Mouse (Mus musculus) WW6 (cell line): Measurements from ENCODE around the gene Amdhd2.
A peak's percentile ranks its signal among the peaks of the same experiment; 100 is the strongest.

ENCODE experiments used
- DNase-seq: peaks from one replicate; pipeline ENCODE4 v3.0.0-alpha.2; 2013; ENCODE audit warnings: low read depth, low spot score

Amdhd2 gene

GRCm38 (mm10) chr17:24163176-24163962 lies at the start of gene Amdhd2:
Gene Amdhd2, minus strand, starts transcription at chr17:24163766.
- peak; percentile 97 for DNase-seq

GRCm38 (mm10) chr17:24213186-24213585 lies 49.6 kb upstream of the Amdhd2 start:
- no peak for DNase-seq

GRCm38 (mm10) chr17:24212441-24213018 lies 49.0 kb upstream of the Amdhd2 start:
- DNase-seq = no peak

- DNase-seq = no peak
These were observed 48.3 kb upstream of the Amdhd2 start for GRCm38 (mm10) chr17:24211631-24212440.

- no peak for DNase-seq
These were observed 47.0 kb upstream of the Amdhd2 start for GRCm38 (mm10) chr17:24210591-24210990.

- DNase-seq = no peak
These were observed 46.3 kb upstream of the Amdhd2 start for GRCm38 (mm10) chr17:24209916-24210240.

GRCm38 (mm10) chr17:24209043-24209915 lies 45.7 kb upstream of the Amdhd2 start, which contains the start of gene Ntn3:
Gene Ntn3, minus strand, starts transcription at chr17:24209531.
- no peak for DNase-seq

GRCm38 (mm10) chr17:24208641-24209042 lies 45.1 kb upstream of the Amdhd2 start:
- no peak for DNase-seq

- DNase-seq = no peak
These were observed 44.4 kb upstream of the Amdhd2 start for GRCm38 (mm10) chr17:24207768-24208640.

- no peak for DNase-seq
These were observed 43.1 kb upstream of the Amdhd2 start for GRCm38 (mm10) chr17:24206451-24207351.

- DNase-seq = no peak
These were observed 42.4 kb upstream of the Amdhd2 start for GRCm38 (mm10) chr17:24205908-24206361.

- peak; percentile 83 for DNase-seq
These were observed 41.8 kb upstream of the Amdhd2 start, which contains the start of gene Tbc1d24 for GRCm38 (mm10) chr17:24205284-24205888. Gene Tbc1d24, minus strand, starts transcription at chr17:24205562.

GRCm38 (mm10) chr17:24204846-24205245 lies 41.3 kb upstream of the Amdhd2 start:
- DNase-seq = no peak

GRCm38 (mm10) chr17:24203611-24204534 lies 40.3 kb upstream of the Amdhd2 start:
- DNase-seq = no peak

- no peak for DNase-seq
These were observed 39.5 kb upstream of the Amdhd2 start for GRCm38 (mm10) chr17:24203068-24203467.

- no peak for DNase-seq
These were observed 37.5 kb upstream of the Amdhd2 start for GRCm38 (mm10) chr17:24201092-24201491.

- DNase-seq = no peak
These were observed 36.2 kb upstream of the Amdhd2 start for GRCm38 (mm10) chr17:24199741-24200140.

GRCm38 (mm10) chr17:24199252-24199651 lies 35.7 kb upstream of the Amdhd2 start:
- DNase-seq = no peak
